Comparison of ENCODE assay signal across 15 mouse cellular contexts in genomic region chr13:35326682-35327242, GRCm38 (mm10).
DNase-seq lines count a peak whose midpoint lies in the region; ATAC-seq lines count a peak whose summit lies in the region.
"Had no signal": no experiment of that assay in that cellular context is flagged by ENCODE, and none has a peak within 500 bp of the region (broad histone marks: within the 10 kb centered on the region; RNA-seq: fewer than 3 reads in every experiment).

No protein-coding gene starts in this region.

- no peaks in the 10 kb centered on the region for H3K4me1 ChIP-seq in embryonic facial prominence, embryonic 14.5 days (ENCODE audit: control insufficient read depth, insufficient read depth, low read length)
- H3K4me1 ChIP-seq in embryonic facial prominence, embryonic 10.5 days, result no peaks in the 10 kb centered on the region
- H3K4me1 ChIP-seq in hindbrain, embryonic 14.5 days (replicated peaks; ENCODE audit: control insufficient read depth, insufficient read depth, low read length), result 0 out of 2 replicates have a peak, but pooled peaks cover 3% of the 10 kb centered on the region
- H3K4me1 ChIP-seq in hindbrain, embryonic 12.5 days, result no peaks in the 10 kb centered on the region
- H3K4me1 ChIP-seq in stomach, embryonic 16.5 days (ENCODE audit: control insufficient read depth, insufficient read depth, low read length), result no peaks in the 10 kb centered on the region
- H3K4me1 ChIP-seq: embryonic facial prominence, embryonic 13.5 days; liver, embryonic 12.5 days; neural tube, embryonic 12.5 days had no signal

- H3K36me3 ChIP-seq in embryonic facial prominence, embryonic 14.5 days (ENCODE audit: control insufficient read depth, insufficient read depth, low read length), result no peaks in the 10 kb centered on the region
- H3K36me3 ChIP-seq in embryonic facial prominence, embryonic 10.5 days (replicated peaks), result no peaks in the 10 kb centered on the region
- H3K36me3 ChIP-seq in hindbrain, embryonic 14.5 days (replicated peaks; ENCODE audit: control insufficient read depth, insufficient read depth), result no peaks in the 10 kb centered on the region
- no peaks in the 10 kb centered on the region for H3K36me3 ChIP-seq in hindbrain, embryonic 12.5 days
- no peaks in the 10 kb centered on the region for H3K36me3 ChIP-seq in stomach, embryonic 16.5 days (ENCODE audit: control insufficient read depth, insufficient read depth, low read length)
- H3K36me3 ChIP-seq: embryonic facial prominence, embryonic 13.5 days; liver, embryonic 12.5 days; neural tube, embryonic 12.5 days had no signal

- no peak overlapping the region for H3K4me2 ChIP-seq in embryonic facial prominence, embryonic 14.5 days (ENCODE audit: low read depth, low read length)
- peak overlapping the region; percentile 17; the same call in 1 of the 2 replicates for H3K4me2 ChIP-seq in hindbrain, embryonic 14.5 days (replicated peaks)
- no peak overlapping the region for H3K4me2 ChIP-seq in hindbrain, embryonic 12.5 days (replicated peaks)
- peak overlapping the region; percentile 17; the same call in 1 of the 2 replicates for H3K4me2 ChIP-seq in stomach, embryonic 16.5 days (ENCODE audit: low read depth, low read length)
- H3K4me2 ChIP-seq: embryonic facial prominence, embryonic 13.5 days; liver, embryonic 12.5 days; neural tube, embryonic 12.5 days had no signal

- H3K27me3 ChIP-seq in embryonic facial prominence, embryonic 14.5 days (replicated peaks; ENCODE audit: control insufficient read depth, insufficient read depth, low read length), result no peaks in the 10 kb centered on the region
- H3K27me3 ChIP-seq in embryonic facial prominence, embryonic 10.5 days (replicated peaks; ENCODE audit: low read depth, poor library complexity, severe bottlenecking), result no peaks in the 10 kb centered on the region
- no peaks in the 10 kb centered on the region for H3K27me3 ChIP-seq in hindbrain, embryonic 14.5 days (ENCODE audit: control insufficient read depth, insufficient read depth, low read length)
- no peaks in the 10 kb centered on the region for H3K27me3 ChIP-seq in hindbrain, embryonic 12.5 days
- no peaks in the 10 kb centered on the region for H3K27me3 ChIP-seq in stomach, embryonic 16.5 days (ENCODE audit: control insufficient read depth, insufficient read depth, low read length)
- H3K27me3 ChIP-seq: embryonic facial prominence, embryonic 13.5 days; liver, embryonic 12.5 days; neural tube, embryonic 12.5 days had no signal

- ATAC-seq in embryonic facial prominence, embryonic 14.5 days (ENCODE audit: low read depth), result no peak
- peak; percentile 46; the same call in 1 of the 2 replicates for ATAC-seq in hindbrain, embryonic 14.5 days (ENCODE audit: low FRiP score)
- ATAC-seq in hindbrain, embryonic 12.5 days (ENCODE audit: low FRiP score), result no peak
- ATAC-seq in stomach, embryonic 16.5 days (ENCODE audit: insufficient read depth, low FRiP score), result no peak
- ATAC-seq: liver, embryonic 12.5 days had no signal

- no peak overlapping the region for H3K9ac ChIP-seq in embryonic facial prominence, embryonic 14.5 days (ENCODE audit: low read depth, low read length)
- H3K9ac ChIP-seq in hindbrain, embryonic 14.5 days, result no peak overlapping the region
- H3K9ac ChIP-seq in hindbrain, embryonic 12.5 days, result no peak overlapping the region
- no peak overlapping the region for H3K9ac ChIP-seq in stomach, embryonic 16.5 days (ENCODE audit: low read length)
- H3K9ac ChIP-seq: embryonic facial prominence, embryonic 13.5 days; liver, embryonic 12.5 days; neural tube, embryonic 12.5 days had no signal

- H3K4me3 ChIP-seq in embryonic facial prominence, embryonic 14.5 days (ENCODE audit: low read depth, low read length), result no peak overlapping the region
- no peak overlapping the region for H3K4me3 ChIP-seq in embryonic facial prominence, embryonic 10.5 days
- no peak overlapping the region for H3K4me3 ChIP-seq in hindbrain, embryonic 14.5 days (replicated peaks; ENCODE audit: low read length)
- no peak overlapping the region for H3K4me3 ChIP-seq in hindbrain, embryonic 12.5 days
- H3K4me3 ChIP-seq in stomach, embryonic 16.5 days (replicated peaks; ENCODE audit: low read length), result no peak overlapping the region
- H3K4me3 ChIP-seq: embryonic facial prominence, embryonic 13.5 days; layer of hippocampus, adult 2 months; liver, embryonic 12.5 days; neural tube, embryonic 12.5 days had no signal

- no peak overlapping the region for H3K27ac ChIP-seq in embryonic facial prominence, embryonic 14.5 days (replicated peaks; ENCODE audit: low read depth, low read length)
- no peak overlapping the region for H3K27ac ChIP-seq in embryonic facial prominence, embryonic 10.5 days (replicated peaks)
- no peak overlapping the region for H3K27ac ChIP-seq in hindbrain, embryonic 14.5 days
- H3K27ac ChIP-seq in hindbrain, embryonic 12.5 days, result no peak overlapping the region
- H3K27ac ChIP-seq in stomach, embryonic 16.5 days (ENCODE audit: low read length), result no peak overlapping the region
- H3K27ac ChIP-seq: embryonic facial prominence, embryonic 13.5 days; layer of hippocampus, adult 2 months; liver, embryonic 12.5 days; neural tube, embryonic 12.5 days had no signal

- WGBS in embryonic facial prominence, embryonic 14.5 days, result 36% methylated on average over 10 of the region's 10 CpGs
- WGBS in embryonic facial prominence, embryonic 10.5 days, result 60% methylated on average over 10 of the region's 10 CpGs
- WGBS in hindbrain, embryonic 14.5 days, result 52% methylated on average over 10 of the region's 10 CpGs
- WGBS in hindbrain, embryonic 12.5 days, result 58% methylated on average over 10 of the region's 10 CpGs
- WGBS in stomach, embryonic 16.5 days, result 47% methylated on average over 10 of the region's 10 CpGs

- DNase-seq in embryonic facial prominence, embryonic 14.5 days (ENCODE audit: low spot score), result peak; percentile 45
- no peak for DNase-seq in embryonic facial prominence, embryonic 10.5 days (ENCODE audit: low spot score)
- DNase-seq in hindbrain, embryonic 14.5 days (ENCODE audit: low spot score), result no peak
- peak; percentile 9 for DNase-seq in right cerebral cortex, adult 18-20 months
- no peak for DNase-seq in right cerebral cortex, postnatal 25 days
- DNase-seq in testis, postnatal 10 days (ENCODE audit: low spot score), result no peak
- DNase-seq: cerebellum, adult 8-10 months; kidney, adult 2 months; right cerebral cortex, postnatal 4 days had no signal

- no peaks in the 10 kb centered on the region for H3K9me3 ChIP-seq in embryonic facial prominence, embryonic 14.5 days (ENCODE audit: control insufficient read depth, low read length)
- H3K9me3 ChIP-seq in embryonic facial prominence, embryonic 10.5 days, result no peaks in the 10 kb centered on the region
- no peaks in the 10 kb centered on the region for H3K9me3 ChIP-seq in hindbrain, embryonic 14.5 days (ENCODE audit: control insufficient read depth, low read length)
- H3K9me3 ChIP-seq in hindbrain, embryonic 12.5 days (replicated peaks), result no peaks in the 10 kb centered on the region
- H3K9me3 ChIP-seq in stomach, embryonic 16.5 days (replicated peaks; ENCODE audit: control insufficient read depth, low read length), result no peaks in the 10 kb centered on the region
- H3K9me3 ChIP-seq: embryonic facial prominence, embryonic 13.5 days; liver, embryonic 12.5 days; neural tube, embryonic 12.5 days had no signal

Comparison
In these comparisons a context has a peak if more than half of its experiments do, and no peak if none do; other contexts are left out.
1. DNase-seq: peak in embryonic facial prominence, embryonic 14.5 days (single experiment) and right cerebral cortex, adult 18-20 months (single experiment); none in embryonic facial prominence, embryonic 10.5 days (single experiment), hindbrain, embryonic 14.5 days (single experiment), right cerebral cortex, postnatal 25 days (single experiment) and testis, postnatal 10 days (single experiment).
2. H3K4me2 ChIP-seq: peak in hindbrain, embryonic 14.5 days (single experiment) and stomach, embryonic 16.5 days (single experiment); none in embryonic facial prominence, embryonic 14.5 days (single experiment) and hindbrain, embryonic 12.5 days (single experiment).